Mouse (Mus musculus) liver, adult (tissue): ENCODE data around the gene Fes.

Experiments
- GATA4 ChIP-seq: IDR thresholded peaks from 2 replicates; pipeline ENCODE4 v1.6.1; 2014; ENCODE audit warnings: mild to moderate bottlenecking, low read length; ENCODE audit not compliant: insufficient replicate concordance

The Fes gene

GRCm38 (mm10) chr7:80371041-80371751 lies 16.6 kb downstream of the Fes start, which contains the start of gene Man2a2:
Man2a2 (minus strand) TSS chr7:80371375.
- TF ChIP-seq GATA4: no peak

- TF ChIP-seq GATA4: no peak
Observed at GRCm38 (mm10) chr7:80370649-80371040, 17.1 kb downstream of the Fes start.

GRCm38 (mm10) chr7:80369967-80370431 lies 17.7 kb downstream of the Fes start:
- no peak for TF ChIP-seq GATA4

GRCm38 (mm10) chr7:80369461-80369860 lies 18.3 kb downstream of the Fes start:
- TF ChIP-seq GATA4: no peak

GRCm38 (mm10) chr7:80368635-80369421 lies 18.9 kb downstream of the Fes start:
- TF ChIP-seq GATA4: no peak

GRCm38 (mm10) chr7:80368009-80368408 lies 19.7 kb downstream of the Fes start:
- TF ChIP-seq GATA4: no peak

- no peak for TF ChIP-seq GATA4
Observed at GRCm38 (mm10) chr7:80367232-80367631, 20.5 kb downstream of the Fes start.

- no peak for TF ChIP-seq GATA4
Observed at GRCm38 (mm10) chr7:80365759-80366158, 22.0 kb downstream of the Fes start.

- TF ChIP-seq GATA4: no peak
Observed at GRCm38 (mm10) chr7:80360435-80360834, 27.3 kb downstream of the Fes start.

- TF ChIP-seq GATA4: no peak
Observed at GRCm38 (mm10) chr7:80358039-80358438, 29.7 kb downstream of the Fes start.

- TF ChIP-seq GATA4: no peak
Observed at GRCm38 (mm10) chr7:80357156-80357555, 30.6 kb downstream of the Fes start.

GRCm38 (mm10) chr7:80356351-80356750 lies 31.4 kb downstream of the Fes start:
- TF ChIP-seq GATA4: no peak

- TF ChIP-seq GATA4: no peak
Observed at GRCm38 (mm10) chr7:80352920-80353319, 34.8 kb downstream of the Fes start.

- no peak for TF ChIP-seq GATA4
Observed at GRCm38 (mm10) chr7:80350808-80351207, 36.9 kb downstream of the Fes start.

- no peak for TF ChIP-seq GATA4
Observed at GRCm38 (mm10) chr7:80347670-80348586, 39.8 kb downstream of the Fes start.
